Mouse (Mus musculus) ES-E14 (cell line): ENCODE results near the gene Npas3. TPM values are rescaled to one million over a fixed set of nuclear protein-coding genes. Genes with fewer than 3 reads are reported as not detected.

Experiments used
- DNase-seq: peaks from one replicate; pipeline ENCODE4 v3.0.0-alpha.2; 2013; ENCODE audit warnings: low read depth, low spot score
- H3K27ac ChIP-seq: 2 replicates; pipeline ENCODE4 v1.5.1; 2012; ENCODE audit warnings: low read depth, mild to moderate bottlenecking, low read length, moderate library complexity, mixed read lengths; ENCODE audit not compliant: poor library complexity, insufficient read depth, severe bottlenecking
- H3K36me3 ChIP-seq: 2 replicates; pipeline ENCODE4 v1.6.1; 2012; ENCODE audit warnings: mild to moderate bottlenecking, low read length, moderate library complexity, mixed read lengths; ENCODE audit not compliant: control insufficient read depth, poor library complexity, insufficient read depth, severe bottlenecking
- H3K4me1 ChIP-seq, 2 experiments: fragments of 150-350 bp in 1 of 2; sonication (generic) in 1 of 2; 2 replicates each; pipeline ENCODE4 v1.6.1; 2012; ENCODE audit warnings: low read length in 2 of 2, mild to moderate bottlenecking in 1 of 2, mixed read lengths in 1 of 2; ENCODE audit not compliant: control insufficient read depth in 2 of 2, insufficient read depth in 2 of 2, poor library complexity in 1 of 2
- H3K4me3 ChIP-seq, 2 experiments: fragments of 150-350 bp in 1 of 2; sonication (generic) in 1 of 2; 2 replicates each; pipeline ENCODE4 v1.5.1; 2012; ENCODE audit warnings: low read length in 2 of 2, low read depth in 1 of 2, mild to moderate bottlenecking in 1 of 2, mixed read lengths in 1 of 2; ENCODE audit not compliant: insufficient read depth in 1 of 2, poor library complexity in 1 of 2, severe bottlenecking in 1 of 2
- H3K9ac ChIP-seq: 2 replicates; pipeline ENCODE4 v1.6.1; 2012; ENCODE audit warnings: low read depth, mild to moderate bottlenecking, low read length, mixed read lengths; ENCODE audit not compliant: poor library complexity, insufficient read depth, severe bottlenecking
- H3K9me3 ChIP-seq: fragments of 150-350 bp; sonication (generic); 2 replicates; pipeline ENCODE4 v1.6.1; 2012; ENCODE audit warnings: low read depth, mild to moderate bottlenecking, low read length; ENCODE audit not compliant: control insufficient read depth, insufficient read depth
- CHD2 ChIP-seq: IDR thresholded peaks from 2 replicates; pipeline ENCODE4 v1.6.1; 2014; ENCODE audit warnings: mild to moderate bottlenecking, low read depth, low read length, inconsistent platforms
- HCFC1 ChIP-seq: IDR thresholded peaks from 2 replicates; pipeline ENCODE4 v1.6.1; 2012; ENCODE audit warnings: low read length, inconsistent platforms, borderline replicate concordance; ENCODE audit not compliant: insufficient read depth
- MAFK ChIP-seq: IDR thresholded peaks from 2 replicates; pipeline ENCODE4 v1.6.1; 2014; ENCODE audit warnings: mild to moderate bottlenecking, low read depth, low read length, inconsistent platforms; ENCODE audit not compliant: insufficient read depth
- ZC3H11A ChIP-seq: IDR thresholded peaks from 2 replicates; pipeline ENCODE4 v1.6.1; 2012; ENCODE audit warnings: low read depth, mild to moderate bottlenecking, inconsistent platforms, low read length, borderline replicate concordance
- ZNF384 ChIP-seq: IDR thresholded peaks from 2 replicates; pipeline ENCODE4 v1.6.1; 2012; ENCODE audit warnings: low read depth, low read length, inconsistent platforms
- in situ Hi-C, 2 experiments: fragments of 600-800 bp; cut with MboI; formaldehyde crosslinking; loops; one replicate each; pipeline ENCODE4 v1.15.1; 2025; ENCODE audit warnings: low sequenced_read_pairs in 2 of 2, inconsistent platforms in 1 of 2; ENCODE audit not compliant: unreplicated experiment in 2 of 2
- total RNA-seq: library from RNA; depleted of rRNA; stranded (reverse); fragments of 300-350 nt; gene quantifications from 2 replicates; pipeline ENCODE4 v1.2.3, GENCODE M21; 2012

The Npas3 gene
- total RNA-seq, 1 experiment, result 1.2 TPM

GRCm38 (mm10) chr12:53895909-53896308 is 647.4 kb downstream of the Npas3 start:
- Histone ChIP-seq H3K9me3 (no peaks in the 10 kb centered on the region), H3K4me3 (no peak overlapping the region), H3K4me1 (no peaks in the 10 kb centered on the region), H3K36me3 (no peaks in the 10 kb centered on the region), H3K27ac (no peak overlapping the region), H3K9ac (no peak overlapping the region)
- in situ Hi-C loops, result no loop called here
- no peak for DNase-seq
- TF ChIP-seq MAFK, result no peak
- no peak for TF ChIP-seq ZNF384
- TF ChIP-seq CHD2, result no peak
- TF ChIP-seq HCFC1, result no peak
- no peak for TF ChIP-seq ZC3H11A

- Histone ChIP-seq H3K36me3 (no peaks in the 10 kb centered on the region), H3K9ac (no peak overlapping the region), H3K27ac (no peak overlapping the region), H3K4me1 (no peaks in the 10 kb centered on the region), H3K4me3 (no peak overlapping the region), H3K9me3 (no peaks in the 10 kb centered on the region)
- TF ChIP-seq CHD2 (no peak), ZNF384 (no peak)
- in situ Hi-C loops, result no loop called here
- DNase-seq, result no peak
These were observed 660.3 kb downstream of the Npas3 start for GRCm38 (mm10) chr12:53908761-53909160.

GRCm38 (mm10) chr12:53910192-53910591 is 661.7 kb downstream of the Npas3 start:
- in situ Hi-C loops, result no loop called here
- no peak overlapping the region for H3K27ac ChIP-seq
- H3K4me3 ChIP-seq, result no peak overlapping the region
- H3K4me1 ChIP-seq, result no peaks in the 10 kb centered on the region
- no peaks in the 10 kb centered on the region for H3K9me3 ChIP-seq
- H3K36me3 ChIP-seq, result no peaks in the 10 kb centered on the region
- no peak overlapping the region for H3K9ac ChIP-seq
- DNase-seq, result no peak
- no peak for TF ChIP-seq HCFC1
- TF ChIP-seq ZNF384, result no peak
- no peak for TF ChIP-seq ZC3H11A
- no peak for TF ChIP-seq CHD2
- no peak for TF ChIP-seq MAFK

- H3K27ac ChIP-seq, result no peak overlapping the region
- no peak for TF ChIP-seq MAFK
- no peak for TF ChIP-seq HCFC1
- TF ChIP-seq CHD2, result no peak
- no peak for TF ChIP-seq ZC3H11A
- TF ChIP-seq ZNF384, result no peak
- H3K36me3 ChIP-seq, result no peaks in the 10 kb centered on the region
- in situ Hi-C loops, result no loop called here
- no peaks in the 10 kb centered on the region for H3K9me3 ChIP-seq
- no peak for DNase-seq
- H3K4me3 ChIP-seq, result no peak overlapping the region
- no peaks in the 10 kb centered on the region for H3K4me1 ChIP-seq
- H3K9ac ChIP-seq, result no peak overlapping the region
These were observed 673.7 kb downstream of the Npas3 start for GRCm38 (mm10) chr12:53922153-53922552.

- in situ Hi-C loops, result no loop called here
- TF ChIP-seq MAFK (no peak), ZC3H11A (no peak), CHD2 (no peak), HCFC1 (no peak), ZNF384 (no peak)
- DNase-seq, result no peak
- Histone ChIP-seq H3K4me3 (no peak overlapping the region), H3K27ac (no peak overlapping the region), H3K9ac (no peak overlapping the region), H3K9me3 (no peaks in the 10 kb centered on the region), H3K4me1 (no peaks in the 10 kb centered on the region), H3K36me3 (no peaks in the 10 kb centered on the region)
These were observed 700.3 kb downstream of the Npas3 start for GRCm38 (mm10) chr12:53948826-53949225.
